Mouse (Mus musculus) midbrain, embryonic 11.5 days (tissue): Measurements from ENCODE around the gene Ergic3. TPM values are rescaled to one million over a fixed set of nuclear protein-coding genes. Genes with fewer than 3 reads are reported as not detected.

ENCODE experiments used
- ATAC-seq: fragments of 200-750 bp; cut with Nextera tagmentation; 2 replicates; pipeline ENCODE4 v1.8.0; 2017; ENCODE audit warnings: moderate TSS enrichment, moderate library complexity; ENCODE audit not compliant: low FRiP score
- DNase-seq: peaks from one replicate; pipeline ENCODE4 v3.0.0; 2015; ENCODE audit warnings: low spot score; ENCODE audit errors: missing footprints
- H3K27ac ChIP-seq: fragments of 300-500 bp; sonication (generic); 2 replicates; pipeline ENCODE4 v1.5.1; 2014; ENCODE audit warnings: low read depth, low read length
- H3K27me3 ChIP-seq: fragments of 300-500 bp; sonication (generic); 2 replicates; pipeline ENCODE4 v1.6.1; 2014; ENCODE audit warnings: mild to moderate bottlenecking, low read length, moderate library complexity, mixed read lengths; ENCODE audit not compliant: control insufficient read depth, insufficient read depth
- H3K36me3 ChIP-seq: fragments of 300-500 bp; sonication (generic); 2 replicates; pipeline ENCODE4 v1.6.1; 2014; ENCODE audit warnings: mild to moderate bottlenecking, low read length, moderate library complexity, mixed read lengths; ENCODE audit not compliant: control insufficient read depth, insufficient read depth
- H3K4me1 ChIP-seq: fragments of 300-500 bp; sonication (generic); 2 replicates; pipeline ENCODE4 v1.6.1; 2014; ENCODE audit warnings: low read length; ENCODE audit not compliant: control insufficient read depth, insufficient read depth
- H3K4me2 ChIP-seq: fragments of 300-500 bp; sonication (generic); 2 replicates; pipeline ENCODE4 v1.6.1; 2014; ENCODE audit warnings: mild to moderate bottlenecking, moderate library complexity
- H3K4me3 ChIP-seq: fragments of 300-500 bp; sonication (generic); 2 replicates; pipeline ENCODE4 v1.5.1; 2014; ENCODE audit warnings: low read depth, low read length
- H3K9ac ChIP-seq: fragments of 300-500 bp; sonication (generic); 2 replicates; pipeline ENCODE4 v1.6.1; 2014; ENCODE audit warnings: low read length
- H3K9me3 ChIP-seq: fragments of 300-500 bp; sonication (generic); 2 replicates; pipeline ENCODE4 v1.6.1; 2016; ENCODE audit warnings: low read length; ENCODE audit not compliant: control insufficient read depth
- WGBS: fragments of 180-500 bp; shearing (Covaris S2); extraction: QIAGEN DNeasy Blood & Tissue Kit; methylation state at CpG from one replicate; pipeline ENCODE4 v1.1.7; 2014; 5-methylcytosine and 5-hydroxymethylcytosine counted together
- polyA plus RNA-seq: library from polyadenylated mRNA; unstranded; fragments of >200 nt; fragmentation: Nextera tagmentation; extraction: Ambion mirVana; gene quantifications from 2 replicates; pipeline ENCODE4 v1.2.1, GENCODE M21; 2014

The Ergic3 gene
- polyA plus RNA-seq, 1 experiment from 2014 or later: 212 TPM

GRCm38 (mm10) chr2:155989085-155989484, 18.8 kb upstream of the Ergic3 start:
- peaks cover 40% of the 10 kb centered on the region for H3K36me3 ChIP-seq
- H3K4me2 ChIP-seq: no peak overlapping the region
- H3K9me3 ChIP-seq: no peaks in the 10 kb centered on the region
- H3K4me1 ChIP-seq: no peaks in the 10 kb centered on the region
- H3K4me3 ChIP-seq: no peak overlapping the region
- no peak overlapping the region; the same call in 1 of the 2 replicates for H3K9ac ChIP-seq
- no peak overlapping the region for H3K27ac ChIP-seq
- ATAC-seq (no peak), DNase-seq (no peak)
- H3K27me3 ChIP-seq: no peaks in the 10 kb centered on the region
- WGBS: 72% methylated on average over 4 of the region's 4 CpGs

GRCm38 (mm10) chr2:155991151-155991550, 16.7 kb upstream of the Ergic3 start:
- WGBS: 95% methylated on average over 10 of the region's 10 CpGs
- H3K4me1 ChIP-seq: no peaks in the 10 kb centered on the region
- ATAC-seq (no peak), DNase-seq (no peak)
- H3K36me3 ChIP-seq: peaks cover 35% of the 10 kb centered on the region
- no peak overlapping the region for H3K4me3 ChIP-seq
- H3K27ac ChIP-seq: no peak overlapping the region
- H3K9ac ChIP-seq: no peak overlapping the region
- H3K4me2 ChIP-seq: no peak overlapping the region
- no peaks in the 10 kb centered on the region for H3K9me3 ChIP-seq
- H3K27me3 ChIP-seq: no peaks in the 10 kb centered on the region

GRCm38 (mm10) chr2:155991863-155992321, 16.0 kb upstream of the Ergic3 start:
- Histone ChIP-seq H3K4me3 (no peak overlapping the region), H3K36me3 (peaks cover 37% of the 10 kb centered on the region), H3K9me3 (no peaks in the 10 kb centered on the region), H3K9ac (no peak overlapping the region), H3K4me1 (no peaks in the 10 kb centered on the region), H3K4me2 (no peak overlapping the region), H3K27ac (no peak overlapping the region), H3K27me3 (no peaks in the 10 kb centered on the region)
- WGBS: 85% methylated on average over 14 of the region's 14 CpGs
- no peak for ATAC-seq
- DNase-seq: no peak

- WGBS: 88% methylated on average over 4 of the region's 4 CpGs
- no peak overlapping the region for H3K4me3 ChIP-seq
- H3K9ac ChIP-seq: no peak overlapping the region
- no peaks in the 10 kb centered on the region for H3K9me3 ChIP-seq
- peaks cover 1% of the 10 kb centered on the region; the same call in 1 of the 2 replicates for H3K36me3 ChIP-seq
- no peak overlapping the region for H3K27ac ChIP-seq
- peaks cover 8% of the 10 kb centered on the region for H3K4me1 ChIP-seq
- H3K27me3 ChIP-seq: no peaks in the 10 kb centered on the region
- no peak for ATAC-seq
- no peak overlapping the region for H3K4me2 ChIP-seq
- peak; percentile 85 for DNase-seq
Measured at GRCm38 (mm10) chr2:156005393-156005792, 2.5 kb upstream of the Ergic3 start.

- no peak overlapping the region for H3K9ac ChIP-seq
- WGBS: 91% methylated on average over 3 of the region's 3 CpGs
Measured at GRCm38 (mm10) chr2:156018106-156018505, 10.3 kb downstream of the Ergic3 start.

GRCm38 (mm10) chr2:156021219-156021618, 13.4 kb downstream of the Ergic3 start:
- Histone ChIP-seq H3K9me3 (no peaks in the 10 kb centered on the region), H3K36me3 (peaks cover 6% of the 10 kb centered on the region), H3K27me3 (no peaks in the 10 kb centered on the region), H3K9ac (no peak overlapping the region), H3K4me3 (no peak overlapping the region), H3K27ac (no peak overlapping the region), H3K4me2 (no peak overlapping the region), H3K4me1 (no peaks in the 10 kb centered on the region)
- no peak for DNase-seq
- no peak for ATAC-seq
- 94% methylated on average over 8 of the region's 8 CpGs for WGBS

More at GRCm38 (mm10) chr2:156018106-156018505, 10.3 kb downstream of the Ergic3 start:
- H3K4me2 ChIP-seq: no peak overlapping the region
- no peaks in the 10 kb centered on the region for H3K4me1 ChIP-seq
- H3K4me3 ChIP-seq: no peak overlapping the region
- H3K36me3 ChIP-seq: peaks cover 27% of the 10 kb centered on the region
- H3K27ac ChIP-seq: no peak overlapping the region
- no peaks in the 10 kb centered on the region for H3K9me3 ChIP-seq
- no peak for DNase-seq
- no peaks in the 10 kb centered on the region for H3K27me3 ChIP-seq
- ATAC-seq: no peak

GRCm38 (mm10) chr2:156021765-156022164, 13.9 kb downstream of the Ergic3 start:
- Histone ChIP-seq H3K9me3 (no peaks in the 10 kb centered on the region), H3K27me3 (no peaks in the 10 kb centered on the region), H3K4me2 (no peak overlapping the region), H3K4me3 (no peak overlapping the region), H3K9ac (no peak overlapping the region), H3K4me1 (no peaks in the 10 kb centered on the region), H3K36me3 (peaks cover 5% of the 10 kb centered on the region; the same call in 1 of the 2 replicates), H3K27ac (no peak overlapping the region)
- DNase-seq (no peak), ATAC-seq (no peak)
- 84% methylated on average over 2 of the region's 2 CpGs for WGBS

GRCm38 (mm10) chr2:156025482-156025881, 17.6 kb downstream of the Ergic3 start:
- H3K4me2 ChIP-seq: no peak overlapping the region
- no peak for ATAC-seq

GRCm38 (mm10) chr2:156039390-156039789, 31.5 kb downstream of the Ergic3 start:
- Histone ChIP-seq H3K4me2 (no peak overlapping the region), H3K9ac (no peak overlapping the region), H3K4me1 (no peaks in the 10 kb centered on the region), H3K36me3 (no peaks in the 10 kb centered on the region), H3K4me3 (no peak overlapping the region), H3K9me3 (no peaks in the 10 kb centered on the region), H3K27ac (no peak overlapping the region), H3K27me3 (no peaks in the 10 kb centered on the region)
- no peak for DNase-seq
- WGBS: 87% methylated on average over 3 of the region's 3 CpGs
- no peak for ATAC-seq

More at GRCm38 (mm10) chr2:156025482-156025881, 17.6 kb downstream of the Ergic3 start:
- no peaks in the 10 kb centered on the region for H3K27me3 ChIP-seq
- H3K9me3 ChIP-seq: no peaks in the 10 kb centered on the region
- H3K4me1 ChIP-seq: no peaks in the 10 kb centered on the region
- DNase-seq: no peak
- H3K27ac ChIP-seq: no peak overlapping the region
- H3K4me3 ChIP-seq: no peak overlapping the region
- no peak overlapping the region for H3K9ac ChIP-seq
- no peaks in the 10 kb centered on the region for H3K36me3 ChIP-seq
